Mouse (Mus musculus) kidney, postnatal 0 days (tissue): ENCODE results near the gene P2rx2. TPM values are rescaled to one million over a fixed set of nuclear protein-coding genes. Genes with fewer than 3 reads are reported as not detected.

Experiments
- ATAC-seq: fragments of 200-750 bp; cut with Nextera tagmentation; replicated peaks from 2 replicates; pipeline ENCODE4 v1.8.0; 2017; ENCODE audit warnings: low read depth, moderate number of reproducible peaks, moderate TSS enrichment, moderate library complexity; ENCODE audit not compliant: low FRiP score
- DNase-seq: peaks from one replicate; pipeline ENCODE4 v3.0.0-alpha.2; 2016; ENCODE audit warnings: low spot score
- H3K27ac ChIP-seq: fragments of 300-500 bp; sonication (generic); 2 replicates; pipeline ENCODE4 v1.5.1; 2014; ENCODE audit warnings: mild to moderate bottlenecking
- H3K27me3 ChIP-seq: fragments of 300-500 bp; sonication (generic); 2 replicates; pipeline ENCODE4 v1.6.1; 2014; ENCODE audit warnings: low read length, mixed read lengths; ENCODE audit not compliant: insufficient read depth
- H3K36me3 ChIP-seq: fragments of 300-500 bp; sonication (generic); 2 replicates; pipeline ENCODE4 v1.6.1; 2014; ENCODE audit warnings: low read length, mixed read lengths; ENCODE audit not compliant: insufficient read depth
- H3K4me1 ChIP-seq: fragments of 300-500 bp; sonication (generic); replicated peaks from 2 replicates; pipeline ENCODE4 v1.6.1; 2014; ENCODE audit warnings: antibody characterized with exemption, low read length, mixed read lengths; ENCODE audit not compliant: insufficient read depth
- H3K4me2 ChIP-seq: fragments of 300-500 bp; sonication (generic); 2 replicates; pipeline ENCODE4 v1.6.1; 2014; ENCODE audit warnings: mild to moderate bottlenecking, low read length, moderate library complexity, mixed read lengths
- H3K4me3 ChIP-seq: fragments of 300-500 bp; sonication (generic); replicated peaks from 2 replicates; pipeline ENCODE4 v1.5.1; 2014; ENCODE audit warnings: low read depth, low read length
- H3K9ac ChIP-seq: fragments of 300-500 bp; sonication (generic); 2 replicates; pipeline ENCODE4 v1.6.1; 2014; ENCODE audit warnings: low read depth, low read length
- H3K9me3 ChIP-seq: fragments of 300-500 bp; sonication (generic); replicated peaks from 2 replicates; pipeline ENCODE4 v1.6.1; 2016; ENCODE audit warnings: low read length, inconsistent platforms, mixed read lengths
- CTCF ChIP-seq: IDR thresholded peaks from 2 replicates; pipeline ENCODE4 v1.5.1; 2016; ENCODE audit warnings: antibody characterized with exemption, low read depth, mild to moderate bottlenecking, moderate library complexity
- WGBS: fragments of 180-500 bp; shearing (Covaris S2); extraction: QIAGEN DNeasy Blood & Tissue Kit; methylation state at CpG from one replicate; pipeline ENCODE4 v1.1.7; 2014; 5-methylcytosine and 5-hydroxymethylcytosine counted together
- polyA plus RNA-seq: library from polyadenylated mRNA; unstranded; fragments of >200 nt; fragmentation: Nextera tagmentation; extraction: Ambion mirVana; gene quantifications from 2 replicates; pipeline ENCODE4 v1.2.1, GENCODE M21; 2015

Gene P2rx2
- polyA plus RNA-seq, 1 experiment from 2014 or later: 0.64 TPM

DNA sequence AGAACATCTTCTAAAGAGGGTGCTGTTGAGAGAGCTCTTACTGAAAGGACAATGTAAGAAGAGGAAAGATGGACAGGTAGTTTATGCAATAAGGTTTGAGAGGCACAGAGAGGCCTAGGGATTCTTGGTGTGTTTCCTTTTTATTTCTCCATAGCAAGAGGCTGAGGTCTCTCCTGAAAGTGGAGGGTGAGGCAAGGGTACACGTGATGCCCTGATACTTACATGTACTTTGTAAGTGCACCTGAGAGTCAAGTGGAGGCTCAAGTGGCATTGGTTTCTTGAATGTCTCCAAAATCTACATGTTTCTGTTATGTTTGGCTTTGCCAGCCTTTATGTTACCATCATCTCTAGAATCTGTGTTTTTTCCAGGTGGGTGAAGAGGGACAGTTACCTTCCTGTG is 46.4 kb downstream of the P2rx2 start:
- H3K36me3 ChIP-seq: peaks cover 29% of the 10 kb centered on the region; the same call in 1 of the 2 replicates
- no peak overlapping the region for H3K9ac ChIP-seq
- no peaks in the 10 kb centered on the region for H3K4me1 ChIP-seq
- no peak for TF ChIP-seq CTCF
- ATAC-seq: no peak
- H3K27me3 ChIP-seq: no peaks in the 10 kb centered on the region
- no peak overlapping the region for H3K27ac ChIP-seq
- H3K4me2 ChIP-seq: no peak overlapping the region
- DNase-seq: no peak
- no peak overlapping the region for H3K4me3 ChIP-seq
- WGBS: 81% methylated on average over 1 of the region's 1 CpGs
- no peaks in the 10 kb centered on the region for H3K9me3 ChIP-seq

- no peaks in the 10 kb centered on the region for H3K4me1 ChIP-seq
- H3K9me3 ChIP-seq: no peaks in the 10 kb centered on the region
- H3K9ac ChIP-seq: no peak overlapping the region
- ATAC-seq (no peak), DNase-seq (no peak)
- no peak overlapping the region for H3K4me2 ChIP-seq
- TF ChIP-seq CTCF: no peak
- H3K4me3 ChIP-seq: no peak overlapping the region
- peaks cover 12% of the 10 kb centered on the region; the same call in 1 of the 2 replicates for H3K36me3 ChIP-seq
- no peaks in the 10 kb centered on the region for H3K27me3 ChIP-seq
- WGBS: 97% methylated on average over 1 of the region's 1 CpGs
- H3K27ac ChIP-seq: no peak overlapping the region
These were observed 51.4 kb downstream of the P2rx2 start for GRCm38 (mm10) chr5:110291649-110292048.

Other genes with a start within 250 kb of the P2rx2 start
- 0.91 and 1.0 TPM in 2 replicates for gene Gm35315, start 248.8 kb downstream of the P2rx2 start, polyA plus RNA-seq
- gene Plcxd1, start 243.2 kb downstream of the P2rx2 start, polyA plus RNA-seq: 1.3 and 1.6 TPM in 2 replicates
- 26.4 and 28.3 TPM in 2 replicates for gene Gtpbp6, start 235.0 kb downstream of the P2rx2 start, polyA plus RNA-seq
- 4.8 and 4.9 TPM in 2 replicates for gene Zfp605, start 233.1 kb downstream of the P2rx2 start, polyA plus RNA-seq
- gene Chfr, start 207.4 kb downstream of the P2rx2 start, polyA plus RNA-seq: 29.5 and 30.5 TPM in 2 replicates
- 9.8 and 11.1 TPM in 2 replicates for gene Golga3, start 166.5 kb downstream of the P2rx2 start, polyA plus RNA-seq
- 23.3 and 24.2 TPM in 2 replicates for gene Ankle2, start 112.2 kb downstream of the P2rx2 start, polyA plus RNA-seq
- 47.8 and 51.7 TPM in 2 replicates for gene Pgam5, start 73.3 kb downstream of the P2rx2 start, polyA plus RNA-seq
- gene Pxmp2, start 57.0 kb downstream of the P2rx2 start, polyA plus RNA-seq: 54.0 and 57.6 TPM in 2 replicates
- 11.1 and 13.7 TPM in 2 replicates for gene Pole, start 56.9 kb downstream of the P2rx2 start, polyA plus RNA-seq
- not detected in 2 replicates for gene Lrcol1, start 1.5 kb upstream of the P2rx2 start, polyA plus RNA-seq
- 11.8 and 14.0 TPM in 2 replicates for gene Fbrsl1, start 105.3 kb upstream of the P2rx2 start, polyA plus RNA-seq
- 0.56 and 0.95 TPM in 2 replicates for gene Galnt9, start 201.1 kb upstream of the P2rx2 start, polyA plus RNA-seq